Mouse (Mus musculus): ENCODE measurements around the gene Ppm1l.

Gene Ppm1l

GRCm38 (mm10) chr3:69433580-69433979, 116.9 kb downstream of the Ppm1l start:
- DNase-seq (ENCODE audit: low spot score in 2 of 2) = no peak

GRCm38 (mm10) chr3:69438773-69439514, 122.3 kb downstream of the Ppm1l start:
- DNase-seq (ENCODE audit: low spot score in 2 of 2) = no peak

GRCm38 (mm10) chr3:69440761-69441160, 124.1 kb downstream of the Ppm1l start:
- DNase-seq (ENCODE audit: low spot score in 2 of 2) = no peak

DNA sequence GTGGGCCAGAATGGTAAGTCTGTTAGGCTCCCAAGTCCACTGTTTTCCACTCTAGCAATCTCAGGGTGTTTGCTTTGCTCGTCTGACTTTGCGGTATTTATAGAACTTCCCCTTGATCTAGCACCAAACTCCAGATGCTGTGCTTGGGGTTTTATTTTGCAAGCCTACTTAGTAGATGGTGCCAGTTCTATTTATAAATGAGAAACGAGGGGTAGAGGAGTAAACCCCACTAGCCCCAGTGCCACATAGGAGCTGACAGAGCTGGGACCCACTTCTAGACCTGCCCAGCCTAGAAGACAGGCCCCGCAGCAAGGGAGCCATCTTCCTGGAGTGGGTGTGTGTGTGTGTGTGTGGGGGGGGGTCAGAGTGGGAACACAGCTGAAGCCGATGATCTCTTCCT, 130.3 kb downstream of the Ppm1l start:
- DNase-seq (ENCODE audit: low spot score in 2 of 2) = no peak

DNA sequence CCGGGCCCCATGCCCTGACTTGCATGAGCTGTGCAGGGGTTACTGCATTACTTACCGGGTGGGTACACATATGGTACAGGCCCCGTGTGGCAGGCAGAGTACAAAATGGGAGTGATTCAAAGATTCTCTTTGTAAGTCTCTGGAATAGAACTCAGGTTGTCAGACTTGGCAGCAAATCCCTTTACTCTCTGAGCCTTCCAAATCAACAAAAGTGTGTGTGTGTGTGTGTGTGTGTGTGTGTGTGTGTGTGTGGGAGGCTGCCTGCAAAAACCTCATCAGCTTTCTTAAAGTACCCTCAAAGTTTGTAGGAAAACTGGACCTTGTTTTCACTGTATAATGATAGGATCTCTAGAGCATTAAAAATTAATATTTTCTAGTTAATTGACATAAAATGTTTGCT, 132.4 kb downstream of the Ppm1l start:
- DNase-seq (ENCODE audit: low spot score in 2 of 2) = no peak

DNA sequence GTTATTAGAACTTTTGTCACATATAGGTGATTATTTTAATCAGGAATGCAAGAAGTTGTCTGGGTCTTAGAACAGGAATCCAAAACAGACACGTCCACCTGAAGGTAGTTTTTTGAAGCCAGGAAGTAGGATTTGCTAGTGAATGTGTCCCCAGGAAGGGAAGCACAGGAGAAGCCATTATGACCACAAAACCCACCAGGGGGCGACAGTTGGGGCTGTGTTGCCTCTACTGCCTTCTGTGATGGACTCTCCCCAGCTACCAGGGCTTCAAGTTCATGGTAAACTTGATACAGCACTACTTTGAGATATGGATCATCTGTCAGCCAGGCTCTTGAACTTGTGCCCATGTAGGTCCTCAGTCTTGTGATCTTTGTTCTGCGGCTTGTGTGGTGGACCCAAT, 137.7 kb downstream of the Ppm1l start:
- DNase-seq (ENCODE audit: low spot score in 2 of 2) = no peak

- DNase-seq (ENCODE audit: low spot score in 2 of 2) = no peak
These were observed 139.4 kb downstream of the Ppm1l start for GRCm38 (mm10) chr3:69456071-69456470.

GRCm38 (mm10) chr3:69458756-69459155, 142.1 kb downstream of the Ppm1l start:
- DNase-seq (ENCODE audit: low spot score in 2 of 2) = no peak

- no peak for DNase-seq (ENCODE audit: low spot score in 2 of 2)
These were observed 145.3 kb downstream of the Ppm1l start for GRCm38 (mm10) chr3:69461956-69462355.

DNA sequence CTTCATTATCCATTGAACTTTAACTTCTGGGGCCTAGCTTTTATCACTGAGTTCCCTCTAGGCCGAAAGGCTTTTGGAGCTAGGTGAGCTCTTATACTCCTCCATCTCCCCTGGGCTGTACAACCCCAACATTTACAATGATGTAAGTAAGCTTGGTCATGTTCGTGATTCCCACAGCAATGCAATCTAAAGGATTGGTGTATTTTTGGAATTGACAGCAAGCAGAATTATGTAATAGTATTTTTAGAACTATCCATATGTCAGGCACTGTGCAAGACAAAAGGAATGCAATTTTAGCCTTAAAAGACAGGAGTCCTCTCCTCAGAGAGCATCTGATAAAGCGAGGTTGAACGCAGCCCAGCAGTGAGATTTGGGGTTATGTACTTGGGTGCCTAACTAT, 149.1 kb downstream of the Ppm1l start:
- no peak for DNase-seq (ENCODE audit: low spot score in 2 of 2)

GRCm38 (mm10) chr3:69468280-69469008, 151.8 kb downstream of the Ppm1l start:
- no peak for DNase-seq (ENCODE audit: low spot score in 2 of 2)

DNA sequence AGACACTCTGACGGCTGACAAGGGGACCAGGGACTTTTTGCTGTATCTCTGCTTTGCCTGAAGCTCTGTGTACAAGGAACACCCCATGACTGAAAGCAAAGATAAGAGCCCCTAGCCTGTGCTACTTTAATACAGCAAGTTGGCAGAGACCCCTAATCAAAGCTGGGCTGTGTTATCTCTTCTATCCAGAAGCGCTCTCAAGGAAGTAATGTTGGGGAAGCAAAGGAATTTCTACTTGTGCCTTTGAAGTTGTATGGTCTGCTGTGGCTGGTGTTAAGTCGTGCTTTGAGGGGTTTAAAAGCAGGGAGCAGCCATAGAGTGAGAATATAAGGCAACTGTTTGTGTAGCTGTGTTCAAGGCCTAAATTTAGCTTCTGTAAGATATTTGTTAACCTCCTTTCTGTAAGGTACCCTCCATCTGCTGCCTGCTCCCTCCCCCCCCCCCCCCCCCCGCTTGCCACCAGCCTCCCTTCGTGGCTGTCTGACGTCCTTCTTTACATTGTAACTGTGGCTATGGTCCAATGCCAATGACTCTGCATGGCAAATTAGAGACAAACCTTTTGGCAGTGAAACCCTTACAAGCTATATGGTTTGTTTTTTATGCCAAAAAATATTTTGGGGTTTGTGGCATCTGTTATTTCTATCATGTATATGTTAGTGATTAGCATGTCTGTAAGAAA, 152.9 kb downstream of the Ppm1l start:
- DNase-seq (ENCODE audit: low spot score in 2 of 2) = no peak

GRCm38 (mm10) chr3:69470142-69470796, 153.6 kb downstream of the Ppm1l start:
- no peak for DNase-seq (ENCODE audit: low spot score in 2 of 2)

GRCm38 (mm10) chr3:69475850-69476450, 159.3 kb downstream of the Ppm1l start:
- no peak for DNase-seq (ENCODE audit: low spot score in 2 of 2)

DNA sequence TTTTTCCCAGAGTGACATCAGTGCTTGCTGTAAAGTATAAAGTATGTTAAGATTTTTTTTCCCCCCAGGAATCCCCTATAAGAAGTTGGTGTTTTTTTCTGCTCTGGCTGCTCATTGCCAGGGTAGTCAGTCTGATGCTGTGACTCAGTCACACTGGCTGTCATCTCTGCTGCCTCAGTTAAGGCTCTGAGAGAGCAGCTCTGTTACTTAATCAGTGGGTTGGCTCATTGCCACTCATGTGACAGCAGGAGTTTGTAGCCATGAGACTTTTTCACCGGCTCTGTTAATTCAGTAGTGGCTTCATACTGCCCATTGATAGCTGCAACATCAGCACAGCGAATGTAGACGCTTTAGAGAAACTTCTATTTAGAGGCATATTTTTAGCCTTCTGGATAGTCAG, 163.3 kb downstream of the Ppm1l start:
- DNase-seq (ENCODE audit: low spot score in 2 of 2) = no peak

GRCm38 (mm10) chr3:69481835-69482234, 165.2 kb downstream of the Ppm1l start:
- DNase-seq (ENCODE audit: low spot score in 2 of 2) = peak in 1 of 2 experiments; percentile 14

DNA sequence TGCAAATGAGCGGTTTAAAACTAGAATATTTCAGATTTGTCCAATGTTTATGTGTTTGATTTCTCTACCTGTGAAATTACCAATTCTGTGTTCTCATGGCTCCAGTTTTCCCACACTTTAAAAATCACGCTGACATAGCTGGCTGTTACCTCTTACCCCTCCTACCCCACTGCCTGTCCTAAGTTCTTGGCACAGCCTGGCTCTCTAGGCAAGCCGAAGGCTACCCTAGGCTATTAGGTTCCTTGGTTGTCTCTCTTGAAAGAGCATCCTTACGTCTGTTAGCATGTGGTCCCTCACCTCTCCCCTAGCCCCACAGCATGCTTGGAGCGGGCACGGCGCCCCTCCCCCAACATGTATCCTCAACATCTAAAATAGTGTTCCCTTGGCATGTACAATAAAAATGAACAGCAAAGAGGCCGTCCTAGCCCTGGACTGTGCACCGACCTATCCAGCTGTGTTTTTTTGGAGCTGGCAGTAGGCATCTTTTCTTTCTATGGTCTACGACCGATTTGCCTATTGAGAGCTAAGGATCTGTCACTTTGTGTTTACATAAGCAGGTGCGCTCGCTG, 167.4 kb downstream of the Ppm1l start:
- no peak for DNase-seq (ENCODE audit: low spot score in 2 of 2)

DNA sequence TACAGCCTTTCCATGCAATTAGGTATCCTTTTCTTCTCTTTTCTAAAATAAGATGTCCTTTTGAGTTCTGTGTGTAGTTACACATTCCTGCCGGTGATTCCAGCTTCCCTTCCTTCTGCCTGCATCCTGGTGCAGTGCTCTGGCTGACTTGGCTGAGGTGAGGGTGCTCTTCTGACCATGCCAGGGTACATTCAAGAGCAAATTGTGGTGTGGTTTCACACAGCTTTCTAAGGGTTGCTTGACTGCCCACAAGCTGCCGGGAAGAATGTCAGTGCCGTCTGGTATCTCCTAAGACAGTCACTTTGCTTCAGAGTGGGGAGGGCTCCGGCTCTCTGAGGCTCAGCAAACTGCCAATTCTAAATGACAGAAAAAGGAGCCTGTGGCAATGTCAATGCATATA, 167.9 kb downstream of the Ppm1l start:
- DNase-seq (ENCODE audit: low spot score in 2 of 2) = no peak

DNA sequence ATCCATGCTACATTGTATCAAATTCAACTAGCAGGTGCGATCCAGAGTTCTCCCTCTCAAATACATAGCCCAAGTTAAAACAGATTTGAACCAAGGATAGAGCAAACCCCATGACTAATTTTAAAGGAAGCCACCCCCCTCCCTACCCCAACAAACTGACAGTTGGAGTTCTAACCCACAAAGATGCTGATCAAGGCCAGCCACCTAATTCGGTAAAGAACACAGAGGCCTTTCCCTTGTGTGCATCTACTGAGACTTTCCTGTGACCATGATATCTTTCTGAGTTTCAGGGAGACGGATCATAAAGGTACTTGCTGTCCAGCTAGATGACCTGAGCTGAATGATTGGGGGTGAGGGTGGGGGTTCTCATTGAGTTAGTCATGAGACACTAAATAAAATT, 168.7 kb downstream of the Ppm1l start:
- DNase-seq (ENCODE audit: low spot score in 2 of 2) = no peak

DNA sequence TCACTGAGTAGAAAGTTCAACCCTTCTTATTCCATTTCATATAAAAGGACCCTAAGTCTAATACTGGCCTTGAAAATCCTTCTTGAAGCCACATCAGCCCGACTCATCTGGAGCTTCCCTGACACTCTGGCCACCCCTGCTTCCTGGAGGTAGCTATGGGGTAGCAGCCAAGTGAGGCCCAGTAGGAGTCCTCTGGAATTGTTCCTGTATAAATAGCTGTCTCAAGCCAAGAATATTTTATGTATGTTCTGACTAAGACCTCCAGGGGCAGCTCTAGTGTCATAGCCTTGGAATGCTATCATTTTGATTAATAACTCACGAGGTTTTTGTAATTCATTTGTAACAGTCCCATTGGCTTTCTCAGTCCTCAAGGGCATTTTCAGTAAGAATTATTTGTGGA, 169.1 kb downstream of the Ppm1l start:
- DNase-seq (ENCODE audit: low spot score in 2 of 2) = no peak

- DNase-seq (ENCODE audit: low spot score in 2 of 2) = no peak
These were observed 170.8 kb downstream of the Ppm1l start for GRCm38 (mm10) chr3:69487471-69487870.

DNA sequence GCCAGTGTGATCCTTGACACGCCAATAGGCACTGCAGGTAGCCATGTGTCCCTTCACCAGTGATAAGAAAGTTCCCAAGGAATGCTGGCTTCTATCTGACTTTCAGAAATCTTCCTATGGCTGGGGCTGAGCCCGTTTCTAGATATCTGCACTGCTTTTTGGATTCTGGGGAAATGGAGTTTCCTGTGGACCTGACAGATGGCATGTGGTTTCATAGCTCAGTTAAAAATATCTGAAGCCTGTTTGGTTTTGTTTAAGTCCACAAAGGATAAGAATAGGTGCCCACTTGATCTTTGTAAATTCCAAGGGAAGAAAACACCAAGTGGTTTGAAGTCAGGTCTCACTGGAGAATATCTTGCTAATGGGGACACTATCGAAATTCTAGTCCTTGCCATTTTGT, 173.0 kb downstream of the Ppm1l start:
- DNase-seq (ENCODE audit: low spot score in 2 of 2) = no peak
